Comparison of ENCODE assay signal across 8 mouse cellular contexts in the genomic region with DNA sequence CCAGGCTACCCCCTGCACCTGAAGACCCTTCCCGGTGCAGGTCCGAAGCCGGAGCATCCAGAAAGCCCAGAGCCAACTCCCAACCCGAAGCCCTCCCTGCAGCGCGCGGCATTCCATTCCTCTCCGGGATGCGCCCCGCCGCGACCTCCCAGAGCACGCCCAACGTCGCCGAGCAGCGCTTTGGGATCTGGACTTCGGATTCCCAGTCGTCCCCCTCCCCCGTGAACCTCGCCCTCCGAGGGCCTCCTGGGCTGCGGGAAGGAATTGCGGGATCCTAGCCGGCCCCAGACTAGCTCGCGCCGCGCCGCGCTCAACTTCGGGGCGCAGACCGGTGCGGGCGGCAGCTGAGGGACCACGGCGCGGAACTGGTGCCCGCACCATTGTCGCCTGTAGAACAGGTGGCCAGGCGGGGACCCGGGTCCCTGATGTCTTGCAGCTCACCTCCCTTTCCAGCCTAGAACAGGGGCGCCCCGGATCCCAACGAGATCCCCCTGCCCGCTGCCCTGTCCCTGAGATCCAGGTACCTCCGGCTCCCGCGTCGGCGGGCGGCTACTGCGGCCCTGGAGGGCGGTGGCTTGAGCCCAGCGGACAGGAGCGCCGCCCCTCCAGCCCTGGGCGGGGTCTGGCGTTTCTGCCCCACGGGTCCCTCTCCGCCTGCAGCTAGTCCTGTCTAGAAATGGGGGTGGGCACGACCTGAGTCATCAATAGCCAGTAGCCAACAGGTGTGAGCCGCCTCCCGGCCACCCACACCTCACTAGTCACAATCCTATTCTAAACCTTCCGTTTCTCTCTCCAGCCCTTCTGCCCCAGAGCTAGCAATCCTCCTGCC. TPM values are rescaled to one million over a fixed set of nuclear protein-coding genes. Genes with fewer than 3 reads are reported as not detected.
DNase-seq lines count a peak whose midpoint lies in the region; ATAC-seq lines count a peak whose summit lies in the region.

A gene (minus strand): TSS at position 599 of the 829 bp plus-strand sequence.

- peak within 1 kb of the TSS; percentile 45 for H3K9ac ChIP-seq in lung, embryonic 16.5 days (ENCODE audit: low read length)

- H3K27ac ChIP-seq in embryonic facial prominence, embryonic 10.5 days (replicated peaks), result peak within 1 kb of the TSS; percentile 65
- H3K27ac ChIP-seq in lung, embryonic 16.5 days (ENCODE audit: low read length), result no peak within 1 kb of the TSS

- peak; percentile 94 for DNase-seq in ZHBTc4 (ENCODE audit: low read depth, low spot score)
- DNase-seq in embryonic facial prominence, embryonic 10.5 days (ENCODE audit: low spot score), result peak; percentile 67
- DNase-seq in heart, adult 9 months (ENCODE audit: low spot score in 2 of 2), result peak; percentile 70 to 77
- peak; percentile 69 for DNase-seq in kidney, adult 8-10 months
- DNase-seq in retina, postnatal 1 day, result peak; percentile 46
- DNase-seq in left cerebral cortex, postnatal 4 days, result no peak

- peak within 1 kb of the TSS; percentile 66 for H3K4me2 ChIP-seq in lung, embryonic 16.5 days (ENCODE audit: low read depth, low read length)

- 2% methylated on average over 66 of the region's 66 CpGs for WGBS in embryonic facial prominence, embryonic 10.5 days
- 1% methylated on average over 58 of the region's 66 CpGs for WGBS in lung, embryonic 16.5 days

- H3K4me3 ChIP-seq in embryonic facial prominence, embryonic 10.5 days, result peak within 1 kb of the TSS; percentile 69
- H3K4me3 ChIP-seq in lung, embryonic 16.5 days (ENCODE audit: low read length), result peak within 1 kb of the TSS; percentile 52

- ATAC-seq in lung, embryonic 16.5 days (ENCODE audit: low read depth), result peak; percentile 59
- ATAC-seq in activated CD4-positive, CD25-positive, alpha-beta regulatory T cell, adult 4 months, result no peak

- H3K27me3 ChIP-seq in embryonic facial prominence, embryonic 10.5 days (replicated peaks; ENCODE audit: low read depth, poor library complexity, severe bottlenecking), result peaks cover 56% of the 10 kb centered on the region
- peaks cover 28% of the 10 kb centered on the region for H3K27me3 ChIP-seq in lung, embryonic 16.5 days (ENCODE audit: control insufficient read depth, insufficient read depth, low read depth, low read length)

- H3K4me1 ChIP-seq in embryonic facial prominence, embryonic 10.5 days, result peaks cover 21% of the 10 kb centered on the region
- peaks cover 5% of the 10 kb centered on the region; the same call in 1 of the 2 replicates for H3K4me1 ChIP-seq in lung, embryonic 16.5 days (replicated peaks; ENCODE audit: control insufficient read depth, insufficient read depth, low read length)

- intact Hi-C loops in left cerebral cortex, postnatal 4 days (cut with DNase I), result no loop called here

- H3K9me3 ChIP-seq in embryonic facial prominence, embryonic 10.5 days, result no peaks in the 10 kb centered on the region
- H3K9me3 ChIP-seq in lung, embryonic 16.5 days (ENCODE audit: control insufficient read depth, low read length), result 0 out of 2 replicates have a peak, but pooled peaks cover 2% of the 10 kb centered on the region

- no peaks in the 10 kb centered on the region for H3K36me3 ChIP-seq in embryonic facial prominence, embryonic 10.5 days (replicated peaks)
- H3K36me3 ChIP-seq in lung, embryonic 16.5 days (ENCODE audit: control insufficient read depth, insufficient read depth, low read length), result no peaks in the 10 kb centered on the region

RNA-seq across cellular contexts. Expression of the gene that starts here (rescaled TPM):
- polyA plus RNA-seq in embryonic facial prominence, embryonic 10.5 days (2016; fragmentation: Nextera tagmentation; extraction: Ambion mirVana), result 0.34 and 0.77 TPM in 2 replicates
- 2.3 and 3.0 TPM in 2 replicates for polyA plus RNA-seq in lung, embryonic 16.5 days (2015; fragmentation: Nextera tagmentation; extraction: Ambion mirVana)
- polyA plus RNA-seq in activated CD4-positive, CD25-positive, alpha-beta regulatory T cell, adult 4 months (2017; shearing (Covaris generic)), result not detected
- total RNA-seq in left cerebral cortex, postnatal 4 days (2021), result 1 to 10 TPM; 3.1 to 3.9 TPM

Comparison
In these comparisons a context has a peak if more than half of its experiments do, and no peak if none do; other contexts are left out.
1. Peak in DNase-seq, H3K4me3 ChIP-seq and H3K27ac ChIP-seq in embryonic facial prominence, embryonic 10.5 days; RNA of the gene not detected or under 1 TPM.